ENCODE assay signal across 17 mouse cellular contexts in genomic region chr8:83638856-83639255, GRCm38 (mm10).
"Had no signal": no experiment of that assay in that cellular context is flagged by ENCODE, and none has a peak within 500 bp of the region (broad histone marks: within the 10 kb centered on the region; RNA-seq: fewer than 3 reads in every experiment).

No protein-coding gene starts in this region.

- DNase-seq: gastrocnemius, adult 2 months; gastrocnemius, postnatal 10 days; gastrocnemius, postnatal 25 days; heart, adult 18-20 months; heart, postnatal 10 days; heart, postnatal 4 days; kidney, adult 18-20 months; kidney, adult 8-10 months; kidney, postnatal 10 days; kidney, postnatal 25 days; kidney, postnatal 4 days; left cerebral cortex, postnatal 4 days had no signal

- ATAC-seq: hindbrain, embryonic 16.5 days; inflammation-experienced regulatory T-cells, adult 6 months; intestine, embryonic 15.5 days; intestine, postnatal 0 days; liver, embryonic 12.5 days had no signal
